Mouse (Mus musculus): ENCODE measurements around the gene H2-K1. TPM values are rescaled to one million over a fixed set of nuclear protein-coding genes. Genes with fewer than 3 reads are reported as not detected.

H2-K1 gene
- polyA plus RNA-seq, 1 experiment from 2014 or later: 13.3 TPM

DNA sequence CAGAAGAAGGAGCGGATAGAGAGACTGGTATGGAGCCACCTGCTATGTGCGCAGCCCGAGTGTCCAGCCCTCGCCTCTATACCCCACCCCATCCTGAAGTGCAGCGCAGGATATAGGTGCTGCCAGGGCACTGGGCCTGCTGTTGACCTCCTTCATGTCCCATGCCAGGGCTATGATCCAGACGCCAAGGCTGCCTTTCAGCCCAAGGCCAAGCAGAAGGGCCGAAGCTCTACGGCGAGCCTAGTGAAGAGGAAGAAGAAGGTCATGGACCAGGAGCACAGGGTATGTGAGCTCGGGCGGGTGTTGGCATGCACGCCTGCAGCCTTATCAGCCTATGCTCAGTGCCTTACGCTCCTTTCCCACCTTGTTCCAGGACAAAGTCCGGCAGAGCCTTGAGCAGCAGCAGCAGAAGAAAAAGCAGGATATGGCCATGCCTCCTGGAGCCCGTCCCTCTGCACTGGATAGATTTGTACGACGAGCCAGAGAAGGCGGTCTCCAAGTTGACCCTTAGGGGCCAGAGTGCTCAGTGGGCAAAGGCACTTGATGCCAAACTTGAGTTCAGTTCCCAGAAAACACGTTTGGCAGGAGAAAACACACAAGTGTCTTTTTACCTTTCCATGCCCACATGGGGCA lies 51.1 kb downstream of the H2-K1 start:
- 90% methylated on average over 19 of the region's 19 CpGs for WGBS
- Histone ChIP-seq H3K4me2 (no peak overlapping the region), H3K9me3 (no peaks in the 10 kb centered on the region), H3K9ac (0 out of 2 replicates have a peak overlapping the region, but pooled peaks have one; percentile 76), H3K36me3 (peaks cover 85% of the 10 kb centered on the region), H3K27ac (replicated peaks) (no peak overlapping the region), H3K4me3 (no peak overlapping the region), H3K27me3 (no peaks in the 10 kb centered on the region), H3K4me1 (replicated peaks) (peaks cover 60% of the 10 kb centered on the region)
- no peak for ATAC-seq (ENCODE audit: low read depth)

DNA sequence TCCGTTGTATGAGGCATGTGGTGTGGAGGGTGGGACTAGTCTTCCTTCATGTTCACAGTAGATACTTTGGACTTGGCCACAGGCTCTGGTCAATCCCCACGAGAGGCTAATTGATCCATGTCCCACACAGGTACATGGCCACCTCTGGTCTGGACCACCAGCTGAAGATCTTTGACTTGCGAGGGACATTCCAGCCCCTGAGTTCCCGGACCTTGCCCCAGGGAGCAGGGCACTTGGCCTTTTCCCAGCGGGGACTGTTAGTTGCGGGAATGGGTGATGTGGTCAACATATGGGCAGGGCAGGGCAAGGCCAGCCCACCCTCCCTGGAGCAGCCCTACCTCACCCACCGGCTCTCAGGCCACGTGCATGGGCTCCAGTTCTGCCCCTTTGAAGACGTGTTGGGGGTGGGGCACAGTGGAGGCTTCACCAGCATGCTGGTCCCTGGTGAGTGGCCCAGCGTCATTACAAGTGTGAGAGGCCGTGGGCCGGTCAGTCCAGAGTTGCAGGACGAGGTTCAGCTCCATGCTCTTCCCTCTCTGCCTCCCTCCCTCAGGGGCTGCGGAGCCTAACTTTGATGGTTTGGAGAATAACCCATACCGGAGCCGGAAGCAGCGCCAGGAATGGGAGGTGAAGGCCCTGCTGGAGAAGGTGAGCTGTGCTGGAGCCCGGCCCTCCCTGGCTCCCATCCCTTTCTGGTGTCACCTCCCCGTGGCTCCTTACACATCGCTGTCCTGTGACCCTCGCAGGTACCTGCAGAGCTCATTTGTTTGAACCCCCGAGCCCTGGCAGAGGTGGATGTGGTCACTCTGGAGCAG lies 51.9 kb downstream of the H2-K1 start:
- H3K4me1 ChIP-seq (replicated peaks): peaks cover 52% of the 10 kb centered on the region
- H3K9me3 ChIP-seq: no peaks in the 10 kb centered on the region
- H3K27ac ChIP-seq (replicated peaks): no peak overlapping the region
- H3K4me2 ChIP-seq: no peak overlapping the region
- no peak overlapping the region for H3K9ac ChIP-seq
- no peaks in the 10 kb centered on the region for H3K27me3 ChIP-seq
- no peak for ATAC-seq (ENCODE audit: low read depth)
- H3K36me3 ChIP-seq: peaks cover 85% of the 10 kb centered on the region
- H3K4me3 ChIP-seq: no peak overlapping the region
- 91% methylated on average over 22 of the region's 22 CpGs for WGBS

DNA sequence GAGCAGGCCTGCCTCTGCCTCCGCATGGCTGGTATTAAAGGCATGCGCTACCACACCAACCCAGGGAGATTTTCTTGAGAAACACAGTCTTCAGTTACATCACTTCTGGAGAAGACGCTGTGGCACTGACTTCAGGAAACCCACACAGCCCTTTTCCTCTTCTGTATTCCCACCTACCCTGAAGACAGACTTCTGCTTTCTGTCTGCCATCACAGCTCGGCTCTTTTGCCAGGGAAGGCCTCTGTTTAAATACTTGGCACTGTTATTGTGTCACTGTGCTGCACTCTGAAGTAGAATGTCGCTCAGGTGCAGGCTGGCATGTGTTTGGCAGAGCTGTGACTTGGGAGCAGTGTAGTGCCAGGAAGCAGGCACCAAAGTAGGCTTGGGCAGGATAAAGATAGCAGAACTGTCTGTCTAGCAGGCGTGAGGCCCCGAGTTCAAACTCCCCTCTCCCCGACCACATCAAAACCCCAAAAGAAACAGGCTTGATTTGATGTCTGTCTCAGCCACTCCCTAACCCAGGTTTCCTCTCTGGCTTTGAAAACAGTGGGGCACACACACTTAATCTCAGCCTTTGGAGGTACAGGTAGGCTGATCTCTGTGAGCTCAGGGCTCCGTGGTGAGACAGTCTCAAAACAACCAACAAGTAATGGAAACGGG lies 52.6 kb downstream of the H2-K1 start:
- Histone ChIP-seq H3K27ac (replicated peaks) (no peak overlapping the region), H3K9ac (no peak overlapping the region), H3K4me1 (replicated peaks) (peaks cover 45% of the 10 kb centered on the region), H3K9me3 (no peaks in the 10 kb centered on the region), H3K4me2 (no peak overlapping the region), H3K4me3 (no peak overlapping the region), H3K36me3 (peaks cover 82% of the 10 kb centered on the region), H3K27me3 (no peaks in the 10 kb centered on the region)
- ATAC-seq (ENCODE audit: low read depth): no peak
- WGBS: 93% methylated on average over 10 of the region's 10 CpGs

MicroRNAs within 50 kb of the gene (microRNA counts, 519-probe panel; counts per million panel counts)
- 4,544 counts per million, percentile 77 among the panel's probes with 10 or more counts for microRNA mmu-miR-219

Small RNA genes within 50 kb of the gene (microRNA-seq; reads per million reads assigned to microRNA genes)
- not detected for gene Mir219a-1
- gene Mir219c: not detected

Other genes starting within 250 kb of the H2-K1 start
- gene Rab11b, start 239.8 kb downstream of the H2-K1 start, polyA plus RNA-seq (2015; fragmentation: Nextera tagmentation; extraction: Ambion mirVana): 455 and 504 TPM in 2 replicates
- 22.8 and 24.5 TPM in 2 replicates for gene Angptl4, start 218.5 kb downstream of the H2-K1 start, polyA plus RNA-seq (2015; fragmentation: Nextera tagmentation; extraction: Ambion mirVana)
- gene Kank3, start 189.8 kb downstream of the H2-K1 start, polyA plus RNA-seq (2015; fragmentation: Nextera tagmentation; extraction: Ambion mirVana): 36.2 and 40.3 TPM in 2 replicates
- gene Rps28, start 175.8 kb downstream of the H2-K1 start, polyA plus RNA-seq (2015; fragmentation: Nextera tagmentation; extraction: Ambion mirVana): 530 and 625 TPM in 2 replicates
- 558 and 559 TPM in 2 replicates for gene Ndufa7, start 175.8 kb downstream of the H2-K1 start, polyA plus RNA-seq (2015; fragmentation: Nextera tagmentation; extraction: Ambion mirVana)
- gene Cd320, start 157.3 kb downstream of the H2-K1 start, polyA plus RNA-seq (2015; fragmentation: Nextera tagmentation; extraction: Ambion mirVana): 52.7 and 57.4 TPM in 2 replicates
- not detected in 2 replicates for gene Gm7029, start 126.5 kb downstream of the H2-K1 start, polyA plus RNA-seq (2015; fragmentation: Nextera tagmentation; extraction: Ambion mirVana)
- gene Kifc1, start 109.7 kb downstream of the H2-K1 start, polyA plus RNA-seq (2015; fragmentation: Nextera tagmentation; extraction: Ambion mirVana): 1.2 and 2.5 TPM in 2 replicates
- 0.43 TPM in 1 of 2 replicates, not detected in the other for gene Platr17, start 95.2 kb downstream of the H2-K1 start, polyA plus RNA-seq (2015; fragmentation: Nextera tagmentation; extraction: Ambion mirVana)
- 51.0 TPM in 2 replicates for gene Daxx, start 90.9 kb downstream of the H2-K1 start, polyA plus RNA-seq (2015; fragmentation: Nextera tagmentation; extraction: Ambion mirVana)
- gene Tapbp, start 84.4 kb downstream of the H2-K1 start, polyA plus RNA-seq (2015; fragmentation: Nextera tagmentation; extraction: Ambion mirVana): 30.4 and 31.1 TPM in 2 replicates
- 17.3 and 17.7 TPM in 2 replicates for gene Zbtb22, start 84.4 kb downstream of the H2-K1 start, polyA plus RNA-seq (2015; fragmentation: Nextera tagmentation; extraction: Ambion mirVana)
- 59.5 and 64.7 TPM in 2 replicates for gene Rgl2, start 70.8 kb downstream of the H2-K1 start, polyA plus RNA-seq (2015; fragmentation: Nextera tagmentation; extraction: Ambion mirVana)
- gene Pfdn6, start 60.0 kb downstream of the H2-K1 start, polyA plus RNA-seq (2015; fragmentation: Nextera tagmentation; extraction: Ambion mirVana): 178 and 182 TPM in 2 replicates
- gene Wdr46, start 59.7 kb downstream of the H2-K1 start, polyA plus RNA-seq (2015; fragmentation: Nextera tagmentation; extraction: Ambion mirVana): 26.9 and 27.6 TPM in 2 replicates
- gene B3galt4, start 48.9 kb downstream of the H2-K1 start, polyA plus RNA-seq (2015; fragmentation: Nextera tagmentation; extraction: Ambion mirVana): 10.8 and 11.7 TPM in 2 replicates
- 63.5 and 67.5 TPM in 2 replicates for gene Vps52, start 44.5 kb downstream of the H2-K1 start, polyA plus RNA-seq (2015; fragmentation: Nextera tagmentation; extraction: Ambion mirVana)
- 912 and 939 TPM in 2 replicates for gene Rps18, start 44.3 kb downstream of the H2-K1 start, polyA plus RNA-seq (2015; fragmentation: Nextera tagmentation; extraction: Ambion mirVana)
- 19.3 and 22.4 TPM in 2 replicates for gene Ring1, start 24.3 kb upstream of the H2-K1 start, polyA plus RNA-seq (2015; fragmentation: Nextera tagmentation; extraction: Ambion mirVana)
- gene H2-Ke6, start 27.7 kb upstream of the H2-K1 start, polyA plus RNA-seq (2015; fragmentation: Nextera tagmentation; extraction: Ambion mirVana): 61.7 and 65.0 TPM in 2 replicates
- 158 and 161 TPM in 2 replicates for gene Slc39a7, start 31.3 kb upstream of the H2-K1 start, polyA plus RNA-seq (2015; fragmentation: Nextera tagmentation; extraction: Ambion mirVana)
- 57.4 and 57.5 TPM in 2 replicates for gene Rxrb, start 31.5 kb upstream of the H2-K1 start, polyA plus RNA-seq (2015; fragmentation: Nextera tagmentation; extraction: Ambion mirVana)
- 4.5 and 4.7 TPM in 2 replicates for gene Col11a2, start 39.1 kb upstream of the H2-K1 start, polyA plus RNA-seq (2015; fragmentation: Nextera tagmentation; extraction: Ambion mirVana)
- 0.24 and 0.41 TPM in 2 replicates for gene H2-Oa, start 92.0 kb upstream of the H2-K1 start, polyA plus RNA-seq (2015; fragmentation: Nextera tagmentation; extraction: Ambion mirVana)
- 16.0 and 17.7 TPM in 2 replicates for gene H2-DMa, start 119.2 kb upstream of the H2-K1 start, polyA plus RNA-seq (2015; fragmentation: Nextera tagmentation; extraction: Ambion mirVana)
- 137 and 167 TPM in 2 replicates for gene Brd2, start 122.3 kb upstream of the H2-K1 start, polyA plus RNA-seq (2015; fragmentation: Nextera tagmentation; extraction: Ambion mirVana)
- gene H2-DMb2, start 143.0 kb upstream of the H2-K1 start, polyA plus RNA-seq (2015; fragmentation: Nextera tagmentation; extraction: Ambion mirVana): not detected in 2 replicates
- not detected in 2 replicates for gene H2-DMb1, start 152.7 kb upstream of the H2-K1 start, polyA plus RNA-seq (2015; fragmentation: Nextera tagmentation; extraction: Ambion mirVana)
- gene Tap1, start 187.2 kb upstream of the H2-K1 start, polyA plus RNA-seq (2015; fragmentation: Nextera tagmentation; extraction: Ambion mirVana): 0.60 and 1.4 TPM in 2 replicates
- 0.98 and 1.2 TPM in 2 replicates for gene Psmb9, start 187.4 kb upstream of the H2-K1 start, polyA plus RNA-seq (2015; fragmentation: Nextera tagmentation; extraction: Ambion mirVana)
- gene Psmb8, start 197.4 kb upstream of the H2-K1 start, polyA plus RNA-seq (2015; fragmentation: Nextera tagmentation; extraction: Ambion mirVana): 2.6 and 3.5 TPM in 2 replicates
- gene Tap2, start 203.2 kb upstream of the H2-K1 start, polyA plus RNA-seq (2015; fragmentation: Nextera tagmentation; extraction: Ambion mirVana): 0.95 and 1.5 TPM in 2 replicates
- gene H2-Ob, start 238.6 kb upstream of the H2-K1 start, polyA plus RNA-seq (2015; fragmentation: Nextera tagmentation; extraction: Ambion mirVana): not detected in 2 replicates